Mouse (Mus musculus): Measurements from ENCODE around the gene Sstr2. TPM values are rescaled to one million over a fixed set of nuclear protein-coding genes. Genes with fewer than 3 reads are reported as not detected.
A peak's percentile ranks its signal among the peaks of the same experiment; 100 is the strongest.

Gene Sstr2
- polyA plus RNA-seq, 1 experiment from 2014 or later, result 14.2 TPM

GRCm38 (mm10) chr11:113600526-113601245 is 18.5 kb upstream of the Sstr2 start:
- no peaks in the 10 kb centered on the region for H3K27me3 ChIP-seq (ENCODE audit: control insufficient read depth, insufficient read depth, low read length)
- H3K4me2 ChIP-seq (ENCODE audit: low read depth, low read length), result no peak overlapping the region
- no peaks in the 10 kb centered on the region for H3K36me3 ChIP-seq (ENCODE audit: control insufficient read depth, insufficient read depth, low read length)
- H3K4me1 ChIP-seq (ENCODE audit: control insufficient read depth, insufficient read depth, low read length), result no peaks in the 10 kb centered on the region
- no peaks in the 10 kb centered on the region for H3K9me3 ChIP-seq (ENCODE audit: control insufficient read depth, low read length)
- 74% methylated on average over 18 of the region's 18 CpGs for WGBS
- no peak overlapping the region for H3K4me3 ChIP-seq (ENCODE audit: low read depth, low read length)
- no peak overlapping the region for H3K27ac ChIP-seq (ENCODE audit: low read depth, low read length)
- no peak overlapping the region for H3K9ac ChIP-seq (replicated peaks; ENCODE audit: low read depth, low read length)
- ATAC-seq (ENCODE audit: low read depth), result no peak

- Histone ChIP-seq H3K9ac (replicated peaks; ENCODE audit: low read depth, low read length) (no peak overlapping the region), H3K27ac (ENCODE audit: low read depth, low read length) (peak overlapping the region; percentile 28; the same call in 1 of the 2 replicates), H3K4me2 (ENCODE audit: low read depth, low read length) (no peak overlapping the region), H3K4me3 (ENCODE audit: low read depth, low read length) (no peak overlapping the region), H3K36me3 (ENCODE audit: control insufficient read depth, insufficient read depth, low read length) (no peaks in the 10 kb centered on the region), H3K27me3 (ENCODE audit: control insufficient read depth, insufficient read depth, low read length) (no peaks in the 10 kb centered on the region), H3K9me3 (ENCODE audit: control insufficient read depth, low read length) (no peaks in the 10 kb centered on the region), H3K4me1 (ENCODE audit: control insufficient read depth, insufficient read depth, low read length) (no peaks in the 10 kb centered on the region)
- no peak for ATAC-seq (ENCODE audit: low read depth)
- 39% methylated on average over 12 of the region's 12 CpGs for WGBS
Measured at GRCm38 (mm10) chr11:113601616-113602343, 17.4 kb upstream of the Sstr2 start.

- Histone ChIP-seq H3K4me1 (ENCODE audit: control insufficient read depth, insufficient read depth, low read length) (0 out of 2 replicates have a peak, but pooled peaks cover 7% of the 10 kb centered on the region), H3K27ac (ENCODE audit: low read depth, low read length) (no peak overlapping the region), H3K4me3 (ENCODE audit: low read depth, low read length) (no peak overlapping the region), H3K9ac (replicated peaks; ENCODE audit: low read depth, low read length) (no peak overlapping the region), H3K27me3 (ENCODE audit: control insufficient read depth, insufficient read depth, low read length) (no peaks in the 10 kb centered on the region), H3K4me2 (ENCODE audit: low read depth, low read length) (no peak overlapping the region), H3K36me3 (ENCODE audit: control insufficient read depth, insufficient read depth, low read length) (no peaks in the 10 kb centered on the region), H3K9me3 (ENCODE audit: control insufficient read depth, low read length) (no peaks in the 10 kb centered on the region)
- WGBS, result 98% methylated on average over 12 of the region's 12 CpGs
- no peak for ATAC-seq (ENCODE audit: low read depth)
Measured at GRCm38 (mm10) chr11:113607556-113607955, 11.6 kb upstream of the Sstr2 start.

GRCm38 (mm10) chr11:113609581-113609980 is 9.6 kb upstream of the Sstr2 start:
- H3K4me2 ChIP-seq (ENCODE audit: low read depth, low read length), result no peak overlapping the region
- no peaks in the 10 kb centered on the region for H3K27me3 ChIP-seq (ENCODE audit: control insufficient read depth, insufficient read depth, low read length)
- H3K4me3 ChIP-seq (ENCODE audit: low read depth, low read length), result no peak overlapping the region
- no peak for ATAC-seq (ENCODE audit: low read depth)
- H3K4me1 ChIP-seq (ENCODE audit: control insufficient read depth, insufficient read depth, low read length), result 0 out of 2 replicates have a peak, but pooled peaks cover 7% of the 10 kb centered on the region
- H3K36me3 ChIP-seq (ENCODE audit: control insufficient read depth, insufficient read depth, low read length), result no peaks in the 10 kb centered on the region
- H3K9ac ChIP-seq (replicated peaks; ENCODE audit: low read depth, low read length), result no peak overlapping the region
- H3K27ac ChIP-seq (ENCODE audit: low read depth, low read length), result no peak overlapping the region
- no peaks in the 10 kb centered on the region for H3K9me3 ChIP-seq (ENCODE audit: control insufficient read depth, low read length)
- WGBS, result 91% methylated on average over 5 of the region's 5 CpGs

- Histone ChIP-seq H3K36me3 (ENCODE audit: control insufficient read depth, insufficient read depth, low read length) (no peaks in the 10 kb centered on the region), H3K27me3 (ENCODE audit: control insufficient read depth, insufficient read depth, low read length) (no peaks in the 10 kb centered on the region), H3K4me3 (ENCODE audit: low read depth, low read length) (no peak overlapping the region), H3K4me2 (ENCODE audit: low read depth, low read length) (no peak overlapping the region), H3K4me1 (ENCODE audit: control insufficient read depth, insufficient read depth, low read length) (0 out of 2 replicates have a peak, but pooled peaks cover 7% of the 10 kb centered on the region), H3K27ac (ENCODE audit: low read depth, low read length) (no peak overlapping the region), H3K9me3 (ENCODE audit: control insufficient read depth, low read length) (no peaks in the 10 kb centered on the region), H3K9ac (replicated peaks; ENCODE audit: low read depth, low read length) (no peak overlapping the region)
- ATAC-seq (ENCODE audit: low read depth), result no peak
- 48% methylated on average over 5 of the region's 5 CpGs for WGBS
Measured at GRCm38 (mm10) chr11:113610266-113610665, 8.9 kb upstream of the Sstr2 start.

- no peak overlapping the region for H3K4me2 ChIP-seq (ENCODE audit: low read depth, low read length)
- peak overlapping the region; percentile 60 for H3K27ac ChIP-seq (ENCODE audit: low read depth, low read length)
- no peaks in the 10 kb centered on the region for H3K36me3 ChIP-seq (ENCODE audit: control insufficient read depth, insufficient read depth, low read length)
- ATAC-seq (ENCODE audit: low read depth), result no peak
- no peaks in the 10 kb centered on the region for H3K9me3 ChIP-seq (ENCODE audit: control insufficient read depth, low read length)
- H3K9ac ChIP-seq (replicated peaks; ENCODE audit: low read depth, low read length), result no peak overlapping the region
- no peaks in the 10 kb centered on the region for H3K27me3 ChIP-seq (ENCODE audit: control insufficient read depth, insufficient read depth, low read length)
- 88% methylated on average over 10 of the region's 10 CpGs for WGBS
- no peak overlapping the region for H3K4me3 ChIP-seq (ENCODE audit: low read depth, low read length)
- H3K4me1 ChIP-seq (ENCODE audit: control insufficient read depth, insufficient read depth, low read length), result 0 out of 2 replicates have a peak, but pooled peaks cover 7% of the 10 kb centered on the region
Measured at GRCm38 (mm10) chr11:113611112-113611646, 8.0 kb upstream of the Sstr2 start.

- no peak overlapping the region for H3K4me3 ChIP-seq (ENCODE audit: low read depth, low read length)
Measured at GRCm38 (mm10) chr11:113611664-113612611, 7.2 kb upstream of the Sstr2 start.

GRCm38 (mm10) chr11:113614476-113614875 is 4.7 kb upstream of the Sstr2 start:
- no peaks in the 10 kb centered on the region for H3K9me3 ChIP-seq (ENCODE audit: control insufficient read depth, low read length)
- 77% methylated on average over 6 of the region's 6 CpGs for WGBS
- no peak overlapping the region for H3K9ac ChIP-seq (replicated peaks; ENCODE audit: low read depth, low read length)
- H3K4me3 ChIP-seq (ENCODE audit: low read depth, low read length), result no peak overlapping the region
- 0 out of 2 replicates have a peak, but pooled peaks cover 3% of the 10 kb centered on the region for H3K27me3 ChIP-seq (ENCODE audit: control insufficient read depth, insufficient read depth, low read length)
- H3K36me3 ChIP-seq (ENCODE audit: control insufficient read depth, insufficient read depth, low read length), result no peaks in the 10 kb centered on the region
- no peak overlapping the region for H3K4me2 ChIP-seq (ENCODE audit: low read depth, low read length)
- no peak for ATAC-seq (ENCODE audit: low read depth)
- H3K4me1 ChIP-seq (ENCODE audit: control insufficient read depth, insufficient read depth, low read length), result peaks cover 12% of the 10 kb centered on the region
- no peak overlapping the region for H3K27ac ChIP-seq (ENCODE audit: low read depth, low read length)

More at GRCm38 (mm10) chr11:113611664-113612611, 7.2 kb upstream of the Sstr2 start:
- Histone ChIP-seq H3K9me3 (ENCODE audit: control insufficient read depth, low read length) (no peaks in the 10 kb centered on the region), H3K27ac (ENCODE audit: low read depth, low read length) (peak overlapping the region; percentile 60), H3K4me1 (ENCODE audit: control insufficient read depth, insufficient read depth, low read length) (0 out of 2 replicates have a peak, but pooled peaks cover 7% of the 10 kb centered on the region), H3K4me2 (ENCODE audit: low read depth, low read length) (peak overlapping the region; percentile 31), H3K9ac (replicated peaks; ENCODE audit: low read depth, low read length) (no peak overlapping the region), H3K27me3 (ENCODE audit: control insufficient read depth, insufficient read depth, low read length) (no peaks in the 10 kb centered on the region), H3K36me3 (ENCODE audit: control insufficient read depth, insufficient read depth, low read length) (no peaks in the 10 kb centered on the region)
- WGBS, result 8% methylated on average over 24 of the region's 24 CpGs
- ATAC-seq (ENCODE audit: low read depth), result peak; percentile 78
